Mouse (Mus musculus) cerebellum, postnatal 14 days (tissue): Measurements from ENCODE around the gene Gstm1.
A peak's percentile ranks its signal among the peaks of the same experiment; 100 is the strongest.

Experiments used
- DNase-seq, 2 experiments: peaks; one replicate each; pipeline ENCODE4 v3.0.0; 2021; ENCODE audit warnings: mixed read lengths in 2 of 2

The Gstm1 gene

DNA sequence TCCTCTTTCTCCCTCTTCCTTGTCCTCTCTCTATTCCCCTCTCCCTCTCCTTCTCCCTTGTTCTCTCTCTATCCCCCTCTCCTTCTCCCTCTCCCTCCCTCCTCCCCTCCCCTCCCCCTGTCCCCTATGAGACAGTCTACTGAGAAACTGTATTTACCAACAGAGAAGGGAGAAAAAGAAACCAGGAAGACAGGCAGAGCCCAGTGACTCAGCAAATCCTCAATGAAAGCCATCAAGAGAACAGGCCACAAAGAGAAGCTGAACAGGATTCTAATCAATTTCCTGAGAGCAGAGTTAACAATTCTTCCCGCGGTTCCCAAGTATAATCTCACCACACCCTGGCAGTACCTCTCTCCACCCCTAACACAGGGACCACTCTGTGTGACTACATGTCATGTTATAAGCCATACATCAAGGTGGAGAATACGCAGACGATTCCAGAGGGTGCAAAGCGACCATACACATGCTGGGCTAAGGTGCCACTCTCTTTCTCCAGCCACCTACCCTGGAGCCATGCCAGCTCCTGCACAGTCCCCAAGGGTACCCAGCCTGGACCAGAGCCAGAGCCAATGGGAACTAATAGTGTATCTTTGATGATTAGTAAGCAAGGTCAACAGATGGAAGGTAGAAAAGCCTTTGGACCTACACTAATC is 53.0 kb downstream of the Gstm1 start:
- DNase-seq, result peak in 1 of 2 experiments; percentile 25

GRCm38 (mm10) chr3:107964026-107964425 is 53.7 kb downstream of the Gstm1 start:
- DNase-seq, result no peak
